Mouse (Mus musculus) intestine, embryonic 16.5 days (tissue): ENCODE measurements around the gene Ptgr2. TPM values are rescaled to one million over a fixed set of nuclear protein-coding genes. Genes with fewer than 3 reads are reported as not detected.
"Not testable (repeated sequence)": the region's sequence is repeated elsewhere in the genome, so short reads cannot be mapped to it uniquely, and the experiment has no call there.

Source experiments
- ATAC-seq: fragments of 200-750 bp; cut with Nextera tagmentation; 2 replicates; pipeline ENCODE4 v1.8.0; 2017; ENCODE audit warnings: moderate TSS enrichment, moderate library complexity
- H3K27ac ChIP-seq: fragments of 300-500 bp; sonication (generic); 2 replicates; pipeline ENCODE4 v1.5.1; 2014; ENCODE audit warnings: mild to moderate bottlenecking, low read length
- H3K27me3 ChIP-seq: fragments of 300-500 bp; sonication (generic); replicated peaks from 2 replicates; pipeline ENCODE4 v1.6.1; 2014; ENCODE audit warnings: low read length, control low read depth, mixed read lengths; ENCODE audit not compliant: control insufficient read depth, insufficient read depth
- H3K36me3 ChIP-seq: fragments of 300-500 bp; sonication (generic); 2 replicates; pipeline ENCODE4 v1.6.1; 2014; ENCODE audit warnings: low read length, control low read depth; ENCODE audit not compliant: control insufficient read depth, insufficient read depth
- H3K4me1 ChIP-seq: fragments of 300-500 bp; sonication (generic); 2 replicates; pipeline ENCODE4 v1.6.1; 2014; ENCODE audit warnings: low read length, control low read depth, mixed read lengths; ENCODE audit not compliant: control insufficient read depth, insufficient read depth
- H3K4me2 ChIP-seq: fragments of 300-500 bp; sonication (generic); 2 replicates; pipeline ENCODE4 v1.6.1; 2014; ENCODE audit warnings: low read depth, low read length, control low read depth
- H3K4me3 ChIP-seq: fragments of 300-500 bp; sonication (generic); 2 replicates; pipeline ENCODE4 v1.5.1; 2014; ENCODE audit warnings: mild to moderate bottlenecking, low read length
- H3K9ac ChIP-seq: fragments of 300-500 bp; sonication (generic); 2 replicates; pipeline ENCODE4 v1.6.1; 2014; ENCODE audit warnings: low read depth, low read length
- H3K9me3 ChIP-seq: fragments of 300-500 bp; sonication (generic); 2 replicates; pipeline ENCODE4 v1.6.1; 2016; ENCODE audit warnings: low read length, control low read depth; ENCODE audit not compliant: control insufficient read depth
- WGBS: fragments of 180-500 bp; shearing (Covaris S2); extraction: QIAGEN DNeasy Blood & Tissue Kit; methylation state at CpG from one replicate; pipeline ENCODE4 v1.1.7; 2014; 5-methylcytosine and 5-hydroxymethylcytosine counted together
- polyA plus RNA-seq: library from polyadenylated mRNA; unstranded; fragments of >200 nt; fragmentation: Nextera tagmentation; extraction: Ambion mirVana; gene quantifications from 2 replicates; pipeline ENCODE4 v1.2.1, GENCODE M21; 2015

Gene Ptgr2
- 58.1 and 60.2 TPM in 2 replicates for polyA plus RNA-seq

- Histone ChIP-seq H3K4me3 (peak within 1 kb of the TSS; percentile 70), H3K4me2 (peak within 1 kb of the TSS; percentile 81), H3K9ac (peak within 1 kb of the TSS; percentile 79), H3K27ac (peak within 1 kb of the TSS; percentile 94), H3K36me3 (no peaks in the 10 kb centered on the region), H3K4me1 (no peaks in the 10 kb centered on the region), H3K27me3 (no peaks in the 10 kb centered on the region), H3K9me3 (no peaks in the 10 kb centered on the region)
- ATAC-seq = peak; percentile 97
- under 1% methylated on average over 39 of the region's 39 CpGs for WGBS
Measured at GRCm38 (mm10) chr12:84284885-84285592, at the start of gene Ptgr2. Gene Ptgr2, plus strand, starts transcription at chr12:84285232.

- 91% methylated on average over 6 of the region's 6 CpGs for WGBS
- no peak overlapping the region for H3K9ac ChIP-seq
- H3K4me1 ChIP-seq = no peaks in the 10 kb centered on the region
- no peak overlapping the region for H3K4me3 ChIP-seq
- no peaks in the 10 kb centered on the region for H3K36me3 ChIP-seq
- no peaks in the 10 kb centered on the region for H3K27me3 ChIP-seq
- no peak overlapping the region for H3K4me2 ChIP-seq
- no peak for ATAC-seq
- H3K27ac ChIP-seq = no peak overlapping the region
- H3K9me3 ChIP-seq = no peaks in the 10 kb centered on the region
Measured at GRCm38 (mm10) chr12:84235577-84235976, 49.5 kb upstream of the Ptgr2 start.

GRCm38 (mm10) chr12:84235981-84236752 is 48.9 kb upstream of the Ptgr2 start:
- no peaks in the 10 kb centered on the region for H3K4me1 ChIP-seq
- 80% methylated on average over 10 of the region's 10 CpGs for WGBS
- no peaks in the 10 kb centered on the region for H3K27me3 ChIP-seq
- no peak for ATAC-seq
- H3K27ac ChIP-seq = no peak overlapping the region
- H3K4me3 ChIP-seq = no peak overlapping the region
- no peak overlapping the region for H3K9ac ChIP-seq
- H3K9me3 ChIP-seq = no peaks in the 10 kb centered on the region
- H3K36me3 ChIP-seq = no peaks in the 10 kb centered on the region
- H3K4me2 ChIP-seq = no peak overlapping the region

GRCm38 (mm10) chr12:84237036-84237435 is 48.0 kb upstream of the Ptgr2 start:
- not testable (repeated sequence) for H3K27me3 ChIP-seq, H3K9me3 ChIP-seq, ATAC-seq, H3K4me1 ChIP-seq, H3K4me3 ChIP-seq, H3K4me2 ChIP-seq, H3K36me3 ChIP-seq, H3K9ac ChIP-seq, H3K27ac ChIP-seq
- 76% methylated on average over 5 of the region's 5 CpGs for WGBS

GRCm38 (mm10) chr12:84243076-84243770 is 41.8 kb upstream of the Ptgr2 start:
- no peak overlapping the region for H3K27ac ChIP-seq
- H3K36me3 ChIP-seq = no peaks in the 10 kb centered on the region
- H3K4me2 ChIP-seq = no peak overlapping the region
- H3K4me1 ChIP-seq = no peaks in the 10 kb centered on the region
- no peak overlapping the region for H3K9ac ChIP-seq
- ATAC-seq = no peak
- no peaks in the 10 kb centered on the region for H3K9me3 ChIP-seq
- no peaks in the 10 kb centered on the region for H3K27me3 ChIP-seq
- H3K4me3 ChIP-seq = no peak overlapping the region
- 73% methylated on average over 7 of the region's 7 CpGs for WGBS

GRCm38 (mm10) chr12:84245683-84246082 is 39.3 kb upstream of the Ptgr2 start:
- Histone ChIP-seq H3K9me3 (no peaks in the 10 kb centered on the region), H3K4me2 (no peak overlapping the region), H3K4me1 (no peaks in the 10 kb centered on the region), H3K27ac (no peak overlapping the region), H3K27me3 (no peaks in the 10 kb centered on the region), H3K9ac (no peak overlapping the region), H3K4me3 (no peak overlapping the region), H3K36me3 (no peaks in the 10 kb centered on the region)
- ATAC-seq = no peak
- WGBS = 71% methylated on average over 5 of the region's 5 CpGs

- 10% methylated on average over 3 of the region's 3 CpGs for WGBS
- no peak overlapping the region for H3K9ac ChIP-seq
- no peaks in the 10 kb centered on the region for H3K27me3 ChIP-seq
- H3K27ac ChIP-seq = no peak overlapping the region
- H3K4me3 ChIP-seq = no peak overlapping the region
- H3K36me3 ChIP-seq = no peaks in the 10 kb centered on the region
- no peaks in the 10 kb centered on the region for H3K9me3 ChIP-seq
- no peak overlapping the region for H3K4me2 ChIP-seq
- ATAC-seq = no peak
- H3K4me1 ChIP-seq = no peaks in the 10 kb centered on the region
Measured at GRCm38 (mm10) chr12:84249217-84249616, 35.8 kb upstream of the Ptgr2 start.

GRCm38 (mm10) chr12:84252811-84253210 is 32.2 kb upstream of the Ptgr2 start:
- Histone ChIP-seq H3K4me3 (no peak overlapping the region), H3K36me3 (no peaks in the 10 kb centered on the region), H3K4me2 (no peak overlapping the region), H3K27ac (no peak overlapping the region), H3K9ac (no peak overlapping the region), H3K4me1 (no peaks in the 10 kb centered on the region), H3K27me3 (no peaks in the 10 kb centered on the region), H3K9me3 (no peaks in the 10 kb centered on the region)
- WGBS = 88% methylated on average over 5 of the region's 5 CpGs
- ATAC-seq = no peak

- H3K4me2 ChIP-seq = no peak overlapping the region
- ATAC-seq = no peak
Measured at GRCm38 (mm10) chr12:84254886-84255285, 30.1 kb upstream of the Ptgr2 start.

More at GRCm38 (mm10) chr12:84254886-84255285, 30.1 kb upstream of the Ptgr2 start:
- H3K9ac ChIP-seq = no peak overlapping the region
- H3K27me3 ChIP-seq = no peaks in the 10 kb centered on the region
- H3K36me3 ChIP-seq = no peaks in the 10 kb centered on the region
- no peak overlapping the region for H3K27ac ChIP-seq
- no peak overlapping the region for H3K4me3 ChIP-seq
- WGBS = 77% methylated on average over 5 of the region's 5 CpGs
- no peaks in the 10 kb centered on the region for H3K4me1 ChIP-seq
- no peaks in the 10 kb centered on the region for H3K9me3 ChIP-seq
